Mouse (Mus musculus): ENCODE results near the gene Acap1. TPM values are rescaled to one million over a fixed set of nuclear protein-coding genes. Genes with fewer than 3 reads are reported as not detected.

Acap1 gene
- polyA plus RNA-seq, 1 experiment = 142 TPM

- WGBS = 81% methylated on average over 30 of the region's 30 CpGs
- H3K4me3 ChIP-seq (ENCODE audit: extremely low read depth, insufficient read depth, insufficient read length) = no peak within 1 kb of the TSS
- TF ChIP-seq CTCF (IDR thresholded peaks at IDR 0.05; ENCODE audit: extremely low read depth, insufficient read depth, insufficient read length, insufficient replicate concordance) = no peak
- TF ChIP-seq POLR2A (IDR thresholded peaks at IDR 0.05; ENCODE audit: low read depth, low read length) = no peak
- H3K27ac ChIP-seq (ENCODE audit: insufficient read depth, low read length) = no peak within 1 kb of the TSS
- no peaks in the 10 kb centered on the region for H3K36me3 ChIP-seq (ENCODE audit: control insufficient read depth, insufficient read depth, low read length)
- no peak for DNase-seq (ENCODE audit: low read depth in 1 of 2, low spot score in 2 of 2)
- H3K27me3 ChIP-seq (ENCODE audit: control insufficient read depth, insufficient read depth, low read length) = no peaks in the 10 kb centered on the region
- no peaks in the 10 kb centered on the region for H3K4me1 ChIP-seq (ENCODE audit: control insufficient read depth, insufficient read depth, insufficient read length)
These were observed 37.0 kb downstream of the Acap1 start, which contains the start of gene Tnk1 for GRCm38 (mm10) chr11:69858113-69858998. Gene Tnk1 (minus strand): TSS chr11:69858730.

- H3K4me3 ChIP-seq (ENCODE audit: extremely low read depth, insufficient read depth, insufficient read length) = no peak overlapping the region
- H3K27ac ChIP-seq (ENCODE audit: insufficient read depth, low read length) = no peak overlapping the region
- H3K27me3 ChIP-seq (ENCODE audit: control insufficient read depth, insufficient read depth, low read length) = no peaks in the 10 kb centered on the region
- 24% methylated on average over 16 of the region's 16 CpGs for WGBS
- peaks cover 5% of the 10 kb centered on the region; the same call in 1 of the 2 replicates for H3K4me1 ChIP-seq (ENCODE audit: control insufficient read depth, insufficient read depth, insufficient read length)
- no peaks in the 10 kb centered on the region for H3K36me3 ChIP-seq (ENCODE audit: control insufficient read depth, insufficient read depth, low read length)
- peak in 1 of 2 experiments; percentile 55 for DNase-seq (ENCODE audit: low read depth in 1 of 2, low spot score in 2 of 2)
- TF ChIP-seq CTCF (IDR thresholded peaks at IDR 0.05; ENCODE audit: extremely low read depth, insufficient read depth, insufficient read length, insufficient replicate concordance) (peak; percentile 50; the same call in 1 of the 2 replicates), POLR2A (IDR thresholded peaks at IDR 0.05; ENCODE audit: low read depth, low read length) (no peak)
These were observed 40.0 kb downstream of the Acap1 start for GRCm38 (mm10) chr11:69855347-69855746.

GRCm38 (mm10) chr11:69854680-69855079, 40.7 kb downstream of the Acap1 start:
- DNase-seq (ENCODE audit: low read depth in 1 of 2, low spot score in 2 of 2) = no peak
- Histone ChIP-seq H3K27ac (ENCODE audit: insufficient read depth, low read length) (peak overlapping the region; percentile 35; the same call in 1 of the 2 replicates), H3K4me3 (ENCODE audit: extremely low read depth, insufficient read depth, insufficient read length) (no peak overlapping the region), H3K27me3 (ENCODE audit: control insufficient read depth, insufficient read depth, low read length) (no peaks in the 10 kb centered on the region), H3K4me1 (ENCODE audit: control insufficient read depth, insufficient read depth, insufficient read length) (peaks cover 7% of the 10 kb centered on the region; the same call in 1 of the 2 replicates), H3K36me3 (ENCODE audit: control insufficient read depth, insufficient read depth, low read length) (no peaks in the 10 kb centered on the region)
- 57% methylated on average over 10 of the region's 10 CpGs for whole genome bisulfite sequencing
- no peak for TF ChIP-seq POLR2A (IDR thresholded peaks at IDR 0.05; ENCODE audit: low read depth, low read length)
- TF ChIP-seq CTCF (IDR thresholded peaks at IDR 0.05; ENCODE audit: extremely low read depth, insufficient read depth, insufficient read length, insufficient replicate concordance) = no peak

GRCm38 (mm10) chr11:69853994-69854393, 41.3 kb downstream of the Acap1 start:
- TF ChIP-seq CTCF (IDR thresholded peaks at IDR 0.05; ENCODE audit: extremely low read depth, insufficient read depth, insufficient read length, insufficient replicate concordance) (no peak), POLR2A (IDR thresholded peaks at IDR 0.05; ENCODE audit: low read depth, low read length) (no peak)
- peaks cover 7% of the 10 kb centered on the region; the same call in 1 of the 2 replicates for H3K4me1 ChIP-seq (ENCODE audit: control insufficient read depth, insufficient read depth, insufficient read length)
- H3K27ac ChIP-seq (ENCODE audit: insufficient read depth, low read length) = no peak overlapping the region
- H3K4me3 ChIP-seq (ENCODE audit: extremely low read depth, insufficient read depth, insufficient read length) = no peak overlapping the region
- no peaks in the 10 kb centered on the region for H3K27me3 ChIP-seq (ENCODE audit: control insufficient read depth, insufficient read depth, low read length)
- no peaks in the 10 kb centered on the region for H3K36me3 ChIP-seq (ENCODE audit: control insufficient read depth, insufficient read depth, low read length)
- no peak for DNase-seq (ENCODE audit: low read depth in 1 of 2, low spot score in 2 of 2)
- WGBS = 35% methylated on average over 7 of the region's 7 CpGs

- Histone ChIP-seq H3K27ac (ENCODE audit: insufficient read depth, low read length) (no peak overlapping the region), H3K4me1 (ENCODE audit: control insufficient read depth, insufficient read depth, insufficient read length) (peaks cover 18% of the 10 kb centered on the region; the same call in 1 of the 2 replicates), H3K36me3 (ENCODE audit: control insufficient read depth, insufficient read depth, low read length) (no peaks in the 10 kb centered on the region), H3K4me3 (ENCODE audit: extremely low read depth, insufficient read depth, insufficient read length) (no peak overlapping the region), H3K27me3 (ENCODE audit: control insufficient read depth, insufficient read depth, low read length) (no peaks in the 10 kb centered on the region)
- WGBS = 18% methylated on average over 8 of the region's 8 CpGs
- DNase-seq (ENCODE audit: low read depth in 1 of 2, low spot score in 2 of 2) = no peak
- no peak for TF ChIP-seq CTCF (IDR thresholded peaks at IDR 0.05; ENCODE audit: extremely low read depth, insufficient read depth, insufficient read length, insufficient replicate concordance)
- TF ChIP-seq POLR2A (IDR thresholded peaks at IDR 0.05; ENCODE audit: low read depth, low read length) = no peak
These were observed 44.6 kb downstream of the Acap1 start for GRCm38 (mm10) chr11:69850754-69851153.

GRCm38 (mm10) chr11:69849884-69850283, 45.5 kb downstream of the Acap1 start:
- no peak overlapping the region for H3K27ac ChIP-seq (ENCODE audit: insufficient read depth, low read length)
- no peak overlapping the region for H3K4me3 ChIP-seq (ENCODE audit: extremely low read depth, insufficient read depth, insufficient read length)
- DNase-seq (ENCODE audit: low read depth in 1 of 2, low spot score in 2 of 2) = no peak
- H3K4me1 ChIP-seq (ENCODE audit: control insufficient read depth, insufficient read depth, insufficient read length) = peaks cover 18% of the 10 kb centered on the region; the same call in 1 of the 2 replicates
- no peaks in the 10 kb centered on the region for H3K36me3 ChIP-seq (ENCODE audit: control insufficient read depth, insufficient read depth, low read length)
- no peak for TF ChIP-seq POLR2A (IDR thresholded peaks at IDR 0.05; ENCODE audit: low read depth, low read length)
- TF ChIP-seq CTCF (IDR thresholded peaks at IDR 0.05; ENCODE audit: extremely low read depth, insufficient read depth, insufficient read length, insufficient replicate concordance) = no peak
- 79% methylated on average over 15 of the region's 15 CpGs for WGBS
- H3K27me3 ChIP-seq (ENCODE audit: control insufficient read depth, insufficient read depth, low read length) = no peaks in the 10 kb centered on the region

Data from spleen, adult 2 months (tissue).